Mouse (Mus musculus) liver, embryonic 11.5 days (tissue): ENCODE measurements around the gene Bcl11b. TPM values are rescaled to one million over a fixed set of nuclear protein-coding genes. Genes with fewer than 3 reads are reported as not detected.

Experiments
- polyA plus RNA-seq: library from polyadenylated mRNA; unstranded; fragments of >200 nt; fragmentation: Nextera tagmentation; extraction: Ambion mirVana; gene quantifications from 2 replicates; pipeline ENCODE4 v1.2.1, GENCODE M21; 2014

Gene Bcl11b
- polyA plus RNA-seq, 1 experiment from 2014 or later: 0.90 TPM

Other genes with a start within 250 kb of the Bcl11b start
- gene Setd3, start 175.7 kb upstream of the Bcl11b start, polyA plus RNA-seq: 73.3 and 77.0 TPM in 2 replicates
- 4.3 and 5.2 TPM in 2 replicates for gene Ccnk, start 176.0 kb upstream of the Bcl11b start, polyA plus RNA-seq